ENCODE assay signal across 11 mouse cellular contexts in genomic region chr1:82429061-82429460, GRCm38 (mm10).
DNase-seq lines count a peak whose midpoint lies in the region; ATAC-seq lines count a peak whose summit lies in the region.
"Had no signal": no experiment of that assay in that cellular context is flagged by ENCODE, and none has a peak within 500 bp of the region (broad histone marks: within the 10 kb centered on the region; RNA-seq: fewer than 3 reads in every experiment).

No protein-coding gene starts in this region.

- H3K36me3 ChIP-seq in heart, embryonic 16.5 days (ENCODE audit: control insufficient read depth, insufficient read depth) = no peaks in the 10 kb centered on the region
- H3K36me3 ChIP-seq in intestine, embryonic 15.5 days = no peaks in the 10 kb centered on the region
- no peaks in the 10 kb centered on the region for H3K36me3 ChIP-seq in lung, embryonic 15.5 days
- no peaks in the 10 kb centered on the region for H3K36me3 ChIP-seq in midbrain, embryonic 13.5 days
- H3K36me3 ChIP-seq: hindbrain, embryonic 15.5 days had no signal

- intact Hi-C loops in heart, postnatal 36 days (cut with DNase I) = no loop called here

- H3K9ac ChIP-seq in heart, embryonic 16.5 days (ENCODE audit: low read length) = no peak overlapping the region
- H3K9ac ChIP-seq in intestine, embryonic 15.5 days = no peak overlapping the region
- no peak overlapping the region for H3K9ac ChIP-seq in lung, embryonic 15.5 days
- H3K9ac ChIP-seq in midbrain, embryonic 13.5 days (replicated peaks) = no peak overlapping the region
- H3K9ac ChIP-seq: hindbrain, embryonic 15.5 days had no signal

- peaks cover 8% of the 10 kb centered on the region for H3K4me1 ChIP-seq in heart, embryonic 16.5 days (ENCODE audit: control insufficient read depth, insufficient read depth, low read length)
- H3K4me1 ChIP-seq in intestine, embryonic 15.5 days (replicated peaks) = 0 out of 2 replicates have a peak, but pooled peaks cover 2% of the 10 kb centered on the region
- peaks cover 27% of the 10 kb centered on the region for H3K4me1 ChIP-seq in lung, embryonic 15.5 days
- H3K4me1 ChIP-seq in midbrain, embryonic 13.5 days (replicated peaks) = peaks cover 6% of the 10 kb centered on the region; the same call in 1 of the 2 replicates

- ATAC-seq in heart, embryonic 16.5 days (replicated peaks; ENCODE audit: extremely low read depth, insufficient read depth, low FRiP score) = peak; percentile 78
- peak; percentile 88 for ATAC-seq in intestine, embryonic 15.5 days
- ATAC-seq in lung, embryonic 15.5 days (ENCODE audit: borderline replicate concordance, extremely low read depth, low FRiP score, low TSS enrichment) = peak; percentile 85; the same call in 1 of the 2 replicates
- no peak for ATAC-seq in midbrain, embryonic 13.5 days
- no peak for ATAC-seq in megakaryocyte-erythroid progenitor cell, adult 5-6 weeks (replicated peaks; ENCODE audit: low FRiP score, low TSS enrichment, poor library complexity, severe bottlenecking)

- DNase-seq in heart, postnatal 36 days = no peak
- peak; percentile 95 for DNase-seq in Muller cell, postnatal 12 days (ENCODE audit: inconsistent ontology term)
- no peak for DNase-seq in right cerebral cortex, postnatal 10 days (ENCODE audit: low spot score in 2 of 2)
- DNase-seq: cerebellum, postnatal 14 days; thymus, postnatal 25 days had no signal

- 10% methylated on average over 1 of the region's 1 CpGs for WGBS in heart, embryonic 16.5 days
- 26% methylated on average over 1 of the region's 1 CpGs for WGBS in intestine, embryonic 15.5 days
- WGBS in lung, embryonic 15.5 days = 29% methylated on average over 1 of the region's 1 CpGs
- 58% methylated on average over 1 of the region's 1 CpGs for WGBS in midbrain, embryonic 13.5 days

- no peak overlapping the region for H3K27ac ChIP-seq in heart, embryonic 16.5 days (ENCODE audit: low read length)
- no peak overlapping the region for H3K27ac ChIP-seq in intestine, embryonic 15.5 days
- peak overlapping the region; percentile 80 for H3K27ac ChIP-seq in lung, embryonic 15.5 days
- no peak overlapping the region for H3K27ac ChIP-seq in midbrain, embryonic 13.5 days
- H3K27ac ChIP-seq: hindbrain, embryonic 15.5 days had no signal

- no peaks in the 10 kb centered on the region for H3K27me3 ChIP-seq in heart, embryonic 16.5 days (ENCODE audit: control insufficient read depth, insufficient read depth, low read length)
- no peaks in the 10 kb centered on the region for H3K27me3 ChIP-seq in intestine, embryonic 15.5 days (replicated peaks)
- H3K27me3 ChIP-seq in lung, embryonic 15.5 days = no peaks in the 10 kb centered on the region
- H3K27me3 ChIP-seq in midbrain, embryonic 13.5 days = no peaks in the 10 kb centered on the region
- H3K27me3 ChIP-seq: hindbrain, embryonic 15.5 days had no signal

- no peaks in the 10 kb centered on the region for H3K9me3 ChIP-seq in heart, embryonic 16.5 days (replicated peaks; ENCODE audit: control insufficient read depth, low read length)
- H3K9me3 ChIP-seq in intestine, embryonic 15.5 days = no peaks in the 10 kb centered on the region
- no peaks in the 10 kb centered on the region for H3K9me3 ChIP-seq in lung, embryonic 15.5 days
- no peaks in the 10 kb centered on the region for H3K9me3 ChIP-seq in midbrain, embryonic 13.5 days
- H3K9me3 ChIP-seq: hindbrain, embryonic 15.5 days had no signal

- no peak overlapping the region for H3K4me2 ChIP-seq in heart, embryonic 16.5 days (ENCODE audit: low read depth, low read length)
- H3K4me2 ChIP-seq in intestine, embryonic 15.5 days (replicated peaks) = no peak overlapping the region
- H3K4me2 ChIP-seq in lung, embryonic 15.5 days = no peak overlapping the region
- H3K4me2 ChIP-seq in midbrain, embryonic 13.5 days (replicated peaks) = no peak overlapping the region
- H3K4me2 ChIP-seq: hindbrain, embryonic 15.5 days had no signal

- no peak overlapping the region for H3K4me3 ChIP-seq in heart, embryonic 16.5 days (ENCODE audit: low read length)
- no peak overlapping the region for H3K4me3 ChIP-seq in intestine, embryonic 15.5 days (replicated peaks)
- H3K4me3 ChIP-seq in lung, embryonic 15.5 days = no peak overlapping the region
- no peak overlapping the region for H3K4me3 ChIP-seq in midbrain, embryonic 13.5 days (replicated peaks)
- H3K4me3 ChIP-seq: hindbrain, embryonic 15.5 days had no signal

Comparison
In these comparisons a context has a peak if more than half of its experiments do, and no peak if none do; other contexts are left out.
1. ATAC-seq: peak in heart, embryonic 16.5 days (single experiment), intestine, embryonic 15.5 days (single experiment) and lung, embryonic 15.5 days (single experiment); none in midbrain, embryonic 13.5 days (single experiment) and megakaryocyte-erythroid progenitor cell, adult 5-6 weeks (single experiment).